Mouse (Mus musculus): ENCODE data around the gene 2310007B03Rik. TPM values are rescaled to one million over a fixed set of nuclear protein-coding genes. Genes with fewer than 3 reads are reported as not detected.

Gene 2310007B03Rik
- polyA plus RNA-seq, 1 experiment from 2014 or later: 0.29 TPM

GRCm38 (mm10) chr1:93150907-93151661, 9.7 kb downstream of the 2310007B03Rik start:
- 71% methylated on average over 2 of the region's 2 CpGs for WGBS
- Histone ChIP-seq H3K9ac (no peak overlapping the region), H3K4me2 (replicated peaks) (no peak overlapping the region), H3K27ac (no peak overlapping the region), H3K4me3 (no peak overlapping the region), H3K27me3 (replicated peaks) (no peaks in the 10 kb centered on the region), H3K4me1 (no peaks in the 10 kb centered on the region), H3K36me3 (no peaks in the 10 kb centered on the region), H3K9me3 (no peaks in the 10 kb centered on the region)
- no peak for ATAC-seq (ENCODE audit: low FRiP score, low read depth)

GRCm38 (mm10) chr1:93144176-93144575, 16.6 kb downstream of the 2310007B03Rik start:
- Histone ChIP-seq H3K27me3 (replicated peaks) (no peaks in the 10 kb centered on the region), H3K9me3 (no peaks in the 10 kb centered on the region), H3K27ac (no peak overlapping the region), H3K4me3 (no peak overlapping the region), H3K36me3 (no peaks in the 10 kb centered on the region), H3K4me2 (replicated peaks) (no peak overlapping the region), H3K4me1 (no peaks in the 10 kb centered on the region), H3K9ac (no peak overlapping the region)
- ATAC-seq (ENCODE audit: low FRiP score, low read depth): no peak
- 85% methylated on average over 9 of the region's 9 CpGs for WGBS

GRCm38 (mm10) chr1:93142871-93143270, 17.9 kb downstream of the 2310007B03Rik start:
- Histone ChIP-seq H3K9me3 (no peaks in the 10 kb centered on the region), H3K4me3 (no peak overlapping the region), H3K9ac (no peak overlapping the region), H3K36me3 (no peaks in the 10 kb centered on the region), H3K27me3 (replicated peaks) (no peaks in the 10 kb centered on the region), H3K27ac (no peak overlapping the region), H3K4me1 (no peaks in the 10 kb centered on the region), H3K4me2 (replicated peaks) (no peak overlapping the region)
- 82% methylated on average over 1 of the region's 1 CpGs for WGBS
- ATAC-seq (ENCODE audit: low FRiP score, low read depth): no peak

- no peaks in the 10 kb centered on the region for H3K9me3 ChIP-seq
- H3K4me2 ChIP-seq (replicated peaks): no peak overlapping the region
- H3K36me3 ChIP-seq: no peaks in the 10 kb centered on the region
- ATAC-seq (ENCODE audit: low FRiP score, low read depth): no peak
- H3K4me1 ChIP-seq: no peaks in the 10 kb centered on the region
- H3K27me3 ChIP-seq (replicated peaks): no peaks in the 10 kb centered on the region
- no peak overlapping the region for H3K9ac ChIP-seq
- no peak overlapping the region for H3K4me3 ChIP-seq
- 89% methylated on average over 7 of the region's 7 CpGs for WGBS
- H3K27ac ChIP-seq: no peak overlapping the region
Observed at GRCm38 (mm10) chr1:93139713-93140112, 21.0 kb downstream of the 2310007B03Rik start.

GRCm38 (mm10) chr1:93138534-93138933, 22.2 kb downstream of the 2310007B03Rik start:
- H3K4me1 ChIP-seq: no peaks in the 10 kb centered on the region
- H3K4me3 ChIP-seq: no peak overlapping the region
- H3K27me3 ChIP-seq (replicated peaks): no peaks in the 10 kb centered on the region
- no peaks in the 10 kb centered on the region for H3K9me3 ChIP-seq
- H3K27ac ChIP-seq: no peak overlapping the region
- no peak overlapping the region for H3K4me2 ChIP-seq (replicated peaks)
- H3K36me3 ChIP-seq: no peaks in the 10 kb centered on the region
- WGBS: 85% methylated on average over 6 of the region's 6 CpGs
- ATAC-seq (ENCODE audit: low FRiP score, low read depth): no peak
- H3K9ac ChIP-seq: no peak overlapping the region

- 89% methylated on average over 12 of the region's 12 CpGs for WGBS
- no peak within 1 kb of the TSS for H3K27ac ChIP-seq
- H3K4me3 ChIP-seq: no peak within 1 kb of the TSS
- ATAC-seq (ENCODE audit: low FRiP score, low read depth): no peak
- no peak within 1 kb of the TSS for H3K4me2 ChIP-seq (replicated peaks)
- no peaks in the 10 kb centered on the region for H3K27me3 ChIP-seq (replicated peaks)
- no peak within 1 kb of the TSS for H3K9ac ChIP-seq
- no peaks in the 10 kb centered on the region for H3K36me3 ChIP-seq
- H3K4me1 ChIP-seq: no peaks in the 10 kb centered on the region
- no peaks in the 10 kb centered on the region for H3K9me3 ChIP-seq
Observed at GRCm38 (mm10) chr1:93135036-93135526, 25.7 kb downstream of the 2310007B03Rik start, which contains the start of gene Agxt. Gene Agxt, plus strand, starts transcription at chr1:93135240.

GRCm38 (mm10) chr1:93132676-93133075, 28.1 kb downstream of the 2310007B03Rik start:
- Histone ChIP-seq H3K36me3 (no peaks in the 10 kb centered on the region), H3K4me3 (no peak overlapping the region), H3K9ac (no peak overlapping the region), H3K4me2 (replicated peaks) (no peak overlapping the region), H3K4me1 (no peaks in the 10 kb centered on the region; the same call in 1 of the 2 replicates), H3K27me3 (replicated peaks) (no peaks in the 10 kb centered on the region), H3K27ac (no peak overlapping the region), H3K9me3 (no peaks in the 10 kb centered on the region)
- WGBS: 76% methylated on average over 8 of the region's 8 CpGs
- ATAC-seq (ENCODE audit: low FRiP score, low read depth): no peak

GRCm38 (mm10) chr1:93130242-93130983, 30.3 kb downstream of the 2310007B03Rik start:
- Histone ChIP-seq H3K36me3 (no peaks in the 10 kb centered on the region), H3K4me2 (replicated peaks) (no peak overlapping the region), H3K27me3 (replicated peaks) (no peaks in the 10 kb centered on the region), H3K9ac (no peak overlapping the region), H3K4me3 (no peak overlapping the region), H3K4me1 (no peaks in the 10 kb centered on the region; the same call in 1 of the 2 replicates), H3K9me3 (no peaks in the 10 kb centered on the region), H3K27ac (no peak overlapping the region)
- ATAC-seq (ENCODE audit: low FRiP score, low read depth): no peak
- 71% methylated on average over 10 of the region's 10 CpGs for WGBS

- no peak overlapping the region for H3K4me3 ChIP-seq
- no peak overlapping the region for H3K4me2 ChIP-seq (replicated peaks)
- 29% methylated on average over 6 of the region's 6 CpGs for WGBS
- no peak overlapping the region for H3K9ac ChIP-seq
- no peaks in the 10 kb centered on the region for H3K36me3 ChIP-seq
- no peak for ATAC-seq (ENCODE audit: low FRiP score, low read depth)
- H3K27me3 ChIP-seq (replicated peaks): no peaks in the 10 kb centered on the region
- no peaks in the 10 kb centered on the region; the same call in 1 of the 2 replicates for H3K4me1 ChIP-seq
- H3K9me3 ChIP-seq: no peaks in the 10 kb centered on the region
- no peak overlapping the region for H3K27ac ChIP-seq
Observed at GRCm38 (mm10) chr1:93128710-93129349, 31.9 kb downstream of the 2310007B03Rik start.

- ATAC-seq (ENCODE audit: low FRiP score, low read depth): no peak
- Histone ChIP-seq H3K9ac (no peak overlapping the region), H3K4me1 (no peaks in the 10 kb centered on the region; the same call in 1 of the 2 replicates), H3K4me2 (replicated peaks) (no peak overlapping the region), H3K9me3 (no peaks in the 10 kb centered on the region), H3K36me3 (no peaks in the 10 kb centered on the region), H3K27ac (no peak overlapping the region), H3K4me3 (no peak overlapping the region), H3K27me3 (replicated peaks) (no peaks in the 10 kb centered on the region)
- WGBS: 81% methylated on average over 8 of the region's 8 CpGs
Observed at GRCm38 (mm10) chr1:93128209-93128608, 32.5 kb downstream of the 2310007B03Rik start.

- no peaks in the 10 kb centered on the region for H3K9me3 ChIP-seq
- ATAC-seq (ENCODE audit: low FRiP score, low read depth): no peak
- H3K27ac ChIP-seq: no peak overlapping the region
- 68% methylated on average over 5 of the region's 5 CpGs for WGBS
- H3K4me2 ChIP-seq (replicated peaks): no peak overlapping the region
- H3K4me3 ChIP-seq: no peak overlapping the region
- no peaks in the 10 kb centered on the region for H3K36me3 ChIP-seq
- no peaks in the 10 kb centered on the region for H3K27me3 ChIP-seq (replicated peaks)
- no peak overlapping the region for H3K9ac ChIP-seq
- H3K4me1 ChIP-seq: no peaks in the 10 kb centered on the region; the same call in 1 of the 2 replicates
Observed at GRCm38 (mm10) chr1:93125256-93125655, 35.5 kb downstream of the 2310007B03Rik start.

- Histone ChIP-seq H3K4me3 (no peak overlapping the region), H3K9me3 (no peaks in the 10 kb centered on the region), H3K4me2 (replicated peaks) (no peak overlapping the region), H3K36me3 (no peaks in the 10 kb centered on the region), H3K27me3 (replicated peaks) (no peaks in the 10 kb centered on the region), H3K4me1 (no peaks in the 10 kb centered on the region; the same call in 1 of the 2 replicates), H3K27ac (no peak overlapping the region), H3K9ac (no peak overlapping the region)
- ATAC-seq (ENCODE audit: low FRiP score, low read depth): no peak
- 80% methylated on average over 8 of the region's 8 CpGs for WGBS
Observed at GRCm38 (mm10) chr1:93124066-93124465, 36.7 kb downstream of the 2310007B03Rik start.
